8 mouse cellular contexts compared by ENCODE assay signal in genomic region chr11:44665156-44665682, GRCm38 (mm10). TPM values are rescaled to one million over a fixed set of nuclear protein-coding genes. Genes with fewer than 3 reads are reported as not detected.
DNase-seq lines count a peak whose midpoint lies in the region; ATAC-seq lines count a peak whose summit lies in the region.

No protein-coding gene starts in this region.

- H3K27me3 ChIP-seq in intestine, embryonic 15.5 days (replicated peaks): peaks cover 14% of the 10 kb centered on the region; the same call in 1 of the 2 replicates
- no peaks in the 10 kb centered on the region for H3K27me3 ChIP-seq in liver, embryonic 16.5 days (ENCODE audit: control insufficient read depth, insufficient read depth, low read depth, low read length)
- no peaks in the 10 kb centered on the region for H3K27me3 ChIP-seq in neural tube, embryonic 15.5 days (replicated peaks)

- 12% methylated on average over 18 of the region's 18 CpGs for WGBS in intestine, embryonic 15.5 days
- WGBS in liver, embryonic 16.5 days (ENCODE audit: insufficient replicate concordance): 7% methylated on average over 18 of the region's 18 CpGs
- 1% methylated on average over 18 of the region's 18 CpGs for WGBS in neural tube, embryonic 15.5 days

- 0 out of 2 replicates have a peak overlapping the region, but pooled peaks have one; percentile 28 for H3K27ac ChIP-seq in intestine, embryonic 15.5 days
- H3K27ac ChIP-seq in liver, embryonic 16.5 days (ENCODE audit: low read length): no peak overlapping the region
- peak overlapping the region; percentile 59 for H3K27ac ChIP-seq in neural tube, embryonic 15.5 days (replicated peaks)

- H3K4me3 ChIP-seq in intestine, embryonic 15.5 days (replicated peaks): peak overlapping the region; percentile 17
- H3K4me3 ChIP-seq in liver, embryonic 16.5 days (ENCODE audit: low read depth, low read length): peak overlapping the region; percentile 23
- H3K4me3 ChIP-seq in neural tube, embryonic 15.5 days (replicated peaks): peak overlapping the region; percentile 18

- H3K36me3 ChIP-seq in intestine, embryonic 15.5 days: no peaks in the 10 kb centered on the region
- no peaks in the 10 kb centered on the region for H3K36me3 ChIP-seq in liver, embryonic 16.5 days (ENCODE audit: control insufficient read depth, insufficient read depth)
- H3K36me3 ChIP-seq in neural tube, embryonic 15.5 days: no peaks in the 10 kb centered on the region

- peaks cover 6% of the 10 kb centered on the region for H3K4me1 ChIP-seq in intestine, embryonic 15.5 days (replicated peaks)
- H3K4me1 ChIP-seq in liver, embryonic 16.5 days (ENCODE audit: control insufficient read depth, low read depth, low read length): no peaks in the 10 kb centered on the region
- peaks cover 55% of the 10 kb centered on the region for H3K4me1 ChIP-seq in neural tube, embryonic 15.5 days

- intact Hi-C loops in gastrocnemius, postnatal 14 days (cut with DNase I; ENCODE audit: low total_unique reads): no loop called here

- peak overlapping the region; percentile 4; the same call in 1 of the 2 replicates for H3K9ac ChIP-seq in intestine, embryonic 15.5 days
- peak overlapping the region; percentile 7; the same call in 1 of the 2 replicates for H3K9ac ChIP-seq in liver, embryonic 16.5 days (ENCODE audit: low read depth, low read length)
- H3K9ac ChIP-seq in neural tube, embryonic 15.5 days (replicated peaks): peak overlapping the region; percentile 36

- peak overlapping the region; percentile 50 for H3K4me2 ChIP-seq in intestine, embryonic 15.5 days (replicated peaks)
- peak overlapping the region; percentile 33 for H3K4me2 ChIP-seq in liver, embryonic 16.5 days (ENCODE audit: low read depth, low read length)
- H3K4me2 ChIP-seq in neural tube, embryonic 15.5 days: peak overlapping the region; percentile 58

- ATAC-seq in intestine, embryonic 15.5 days: no peak
- no peak for ATAC-seq in liver, embryonic 16.5 days (ENCODE audit: low read depth)
- peak; percentile 61; the same call in 1 of the 2 replicates for ATAC-seq in neural tube, embryonic 15.5 days (ENCODE audit: low FRiP score)

- no peaks in the 10 kb centered on the region for H3K9me3 ChIP-seq in intestine, embryonic 15.5 days
- no peaks in the 10 kb centered on the region for H3K9me3 ChIP-seq in liver, embryonic 16.5 days (replicated peaks; ENCODE audit: control insufficient read depth, low read length)
- no peaks in the 10 kb centered on the region for H3K9me3 ChIP-seq in neural tube, embryonic 15.5 days (replicated peaks)

- peak; percentile 49 for DNase-seq in gastrocnemius, postnatal 14 days
- DNase-seq in gastrocnemius, adult 18-20 months (ENCODE audit: low spot score): no peak
- peak; percentile 48 to 60 for DNase-seq in adrenal gland, postnatal 36 days
- DNase-seq in heart, adult 11 months: peak; percentile 98
- DNase-seq in adipocyte (ENCODE audit: low spot score): no peak

RNA-seq across cellular contexts. Expression of gene Ebf1, which starts 48.1 kb away (rescaled TPM):
- 10 to 100 TPM; 15.8 to 18.3 TPM for total RNA-seq in gastrocnemius, postnatal 14 days (2021)
- total RNA-seq in gastrocnemius, adult 18-20 months (2021): 1 to 10 TPM; 5.5 to 8.2 TPM
- total RNA-seq in adrenal gland, postnatal 36 days (2021): 10 to 100 TPM; 16.8 to 30.3 TPM
- polyA plus RNA-seq in intestine, embryonic 15.5 days (2015; fragmentation: Nextera tagmentation; extraction: Ambion mirVana): 9.5 and 12.1 TPM in 2 replicates
- 2.2 and 2.8 TPM in 2 replicates for polyA plus RNA-seq in liver, embryonic 16.5 days (2015; fragmentation: Nextera tagmentation; extraction: Ambion mirVana)
- polyA plus RNA-seq in neural tube, embryonic 15.5 days (2015; fragmentation: Nextera tagmentation; extraction: Ambion mirVana): 157 and 168 TPM in 2 replicates

Comparison
In these comparisons a context has a peak if more than half of its experiments do, and no peak if none do; other contexts are left out.
1. DNase-seq: peak in gastrocnemius, postnatal 14 days (single experiment), adrenal gland, postnatal 36 days (2 of 2) and heart, adult 11 months (single experiment); none in gastrocnemius, adult 18-20 months (single experiment) and adipocyte (single experiment).
2. Peak in every context shown above with its lines, with median percentiles within 50 percentile points of each other: H3K4me2 ChIP-seq, H3K4me3 ChIP-seq and H3K9ac ChIP-seq.